Mouse (Mus musculus): ENCODE data around the gene Nkx2-1. TPM values are rescaled to one million over a fixed set of nuclear protein-coding genes. Genes with fewer than 3 reads are reported as not detected.

Gene Nkx2-1
- polyA plus RNA-seq, 2 experiments = not detected

DNA sequence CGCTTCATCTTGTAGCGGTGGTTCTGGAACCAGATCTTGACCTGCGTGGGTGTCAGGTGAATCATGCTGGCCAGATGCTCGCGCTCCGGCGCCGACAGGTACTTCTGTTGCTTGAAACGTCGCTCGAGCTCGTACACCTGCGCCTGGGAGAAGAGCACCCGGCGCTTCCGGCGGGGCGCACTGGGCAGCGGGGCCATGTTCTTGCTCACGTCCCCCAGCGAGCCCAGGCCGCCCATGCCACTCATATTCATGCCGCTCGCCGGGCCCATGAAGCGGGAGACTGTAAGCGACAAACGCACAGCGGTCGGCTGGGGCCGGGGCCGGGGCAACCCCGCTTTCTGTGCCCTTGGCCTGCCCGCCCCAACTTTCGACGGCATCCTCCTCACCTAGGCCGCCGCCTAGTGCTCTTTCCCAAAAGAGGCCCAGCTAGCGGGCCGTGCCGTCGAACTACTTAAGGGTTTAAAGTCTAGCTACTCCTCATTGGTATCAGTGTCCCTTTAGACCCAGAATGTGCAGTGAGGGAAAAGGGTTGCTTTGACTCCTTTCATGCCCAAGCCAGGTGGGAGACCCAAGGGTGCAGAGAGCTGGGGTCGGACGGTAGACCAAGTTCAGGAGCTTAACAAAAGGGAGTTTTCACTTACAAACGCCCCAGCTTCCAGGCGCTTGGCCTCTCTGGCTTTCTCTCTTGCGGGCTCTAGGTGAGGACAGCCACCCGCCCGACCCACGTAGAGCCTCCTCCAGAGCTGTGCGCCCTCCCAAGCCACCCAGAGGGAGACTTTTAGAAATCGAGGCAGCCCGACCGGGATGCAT is 3.0 kb downstream of the Nkx2-1 start:
- Histone ChIP-seq H3K27me3 (ENCODE audit: control insufficient read depth, insufficient read depth, low read length) (peaks cover 99% of the 10 kb centered on the region), H3K27ac (no peak overlapping the region), H3K4me1 (replicated peaks; ENCODE audit: control insufficient read depth in 2 of 2, insufficient read depth in 2 of 2, low read length in 1 of 2) (no peaks in the 10 kb centered on the region), H3K36me3 (replicated peaks; ENCODE audit: control insufficient read depth, insufficient read depth, low read depth) (no peaks in the 10 kb centered on the region), H3K9ac (replicated peaks) (no peak overlapping the region), H3K4me3 (ENCODE audit: insufficient read depth in 1 of 2, low read depth in 2 of 2, low read length in 2 of 2) (no peak overlapping the region), H3K9me3 (ENCODE audit: control insufficient read depth, low read length) (no peaks in the 10 kb centered on the region), H3K4me2 (ENCODE audit: low read depth) (no peak overlapping the region)
- DNase-seq (ENCODE audit: low read depth in 3 of 3, low spot score in 3 of 3) (no peak), ATAC-seq (ENCODE audit: insufficient read depth) (no peak)
- TF ChIP-seq CTCF (IDR thresholded peaks at IDR 0.05; ENCODE audit: low read depth) (no peak), EP300 (IDR thresholded peaks at IDR 0.05; ENCODE audit: low read depth) (no peak)
- WGBS (ENCODE audit: insufficient replicate concordance) = 1% methylated on average over 54 of the region's 54 CpGs

DNA sequence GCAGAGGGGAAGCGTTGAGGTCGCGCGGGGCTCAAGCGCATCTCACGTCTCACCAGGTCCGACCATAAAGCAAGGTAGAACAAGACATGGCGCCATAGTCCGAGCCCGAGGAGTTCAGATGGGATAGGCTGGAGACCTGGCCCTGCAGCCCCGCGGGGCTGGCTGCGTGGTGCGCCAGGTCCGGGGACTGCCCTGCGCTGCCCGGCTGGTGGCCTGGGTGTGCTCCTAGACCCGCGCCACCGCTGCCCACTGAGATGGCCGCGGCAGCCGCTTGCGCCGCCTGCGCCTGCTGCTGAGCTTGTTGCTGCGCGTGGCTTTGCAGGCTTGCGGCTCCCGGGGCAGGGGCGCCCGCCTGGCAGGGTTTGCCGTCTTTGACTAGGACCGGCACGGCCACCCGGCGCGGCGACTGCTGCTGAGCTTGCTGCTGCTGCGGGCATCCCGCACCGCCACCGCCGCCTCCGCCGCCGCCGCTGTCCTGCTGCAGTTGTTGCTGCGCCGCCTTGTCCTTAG is 3.7 kb downstream of the Nkx2-1 start:
- TF ChIP-seq CTCF (IDR thresholded peaks at IDR 0.05; ENCODE audit: low read depth) (no peak), EP300 (IDR thresholded peaks at IDR 0.05; ENCODE audit: low read depth) (no peak)
- H3K4me1 ChIP-seq (replicated peaks; ENCODE audit: control insufficient read depth in 2 of 2, insufficient read depth in 2 of 2, low read length in 1 of 2) = no peaks in the 10 kb centered on the region
- no peak overlapping the region for H3K27ac ChIP-seq
- DNase-seq (ENCODE audit: low read depth in 3 of 3, low spot score in 3 of 3) (no peak), ATAC-seq (ENCODE audit: insufficient read depth) (no peak)
- H3K9me3 ChIP-seq (ENCODE audit: control insufficient read depth, low read length) = no peaks in the 10 kb centered on the region
- no peak overlapping the region for H3K4me2 ChIP-seq (ENCODE audit: low read depth)
- WGBS (ENCODE audit: insufficient replicate concordance) = under 1% methylated on average over 50 of the region's 50 CpGs
- peaks cover 99% of the 10 kb centered on the region for H3K27me3 ChIP-seq (ENCODE audit: control insufficient read depth, insufficient read depth, low read length)
- no peak overlapping the region for H3K4me3 ChIP-seq (ENCODE audit: insufficient read depth in 1 of 2, low read depth in 2 of 2, low read length in 2 of 2)
- no peak overlapping the region for H3K9ac ChIP-seq (replicated peaks)
- no peaks in the 10 kb centered on the region for H3K36me3 ChIP-seq (replicated peaks; ENCODE audit: control insufficient read depth, insufficient read depth, low read depth)

DNA sequence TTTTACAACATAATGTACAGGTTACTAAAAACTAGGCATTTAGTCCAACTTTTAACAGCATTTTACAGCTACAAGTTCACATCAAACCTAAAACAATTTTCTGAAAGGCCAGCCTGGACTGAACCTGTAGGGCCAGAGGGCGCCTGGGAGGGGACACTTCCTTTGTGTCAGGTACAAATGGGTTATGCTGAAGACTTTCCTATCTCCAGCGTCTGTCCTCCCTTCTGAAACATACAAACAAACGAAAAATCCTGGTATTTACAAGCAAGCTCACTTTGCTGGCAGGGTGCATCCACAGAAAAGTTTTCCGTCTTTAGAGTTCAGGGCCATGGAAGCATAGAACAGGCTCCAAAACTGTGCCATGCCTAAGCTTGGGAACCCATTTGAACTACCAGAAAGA is 4.6 kb downstream of the Nkx2-1 start:
- H3K4me2 ChIP-seq (ENCODE audit: low read depth) = no peak overlapping the region
- 2% methylated on average over 4 of the region's 4 CpGs for WGBS (ENCODE audit: insufficient replicate concordance)
- DNase-seq (ENCODE audit: low read depth in 3 of 3, low spot score in 3 of 3) (no peak), ATAC-seq (ENCODE audit: insufficient read depth) (no peak)
- H3K4me3 ChIP-seq (ENCODE audit: insufficient read depth in 1 of 2, low read depth in 2 of 2, low read length in 2 of 2) = no peak overlapping the region
- no peaks in the 10 kb centered on the region for H3K9me3 ChIP-seq (ENCODE audit: control insufficient read depth, low read length)
- no peaks in the 10 kb centered on the region for H3K36me3 ChIP-seq (replicated peaks; ENCODE audit: control insufficient read depth, insufficient read depth, low read depth)
- peaks cover 98% of the 10 kb centered on the region for H3K27me3 ChIP-seq (ENCODE audit: control insufficient read depth, insufficient read depth, low read length)
- no peak overlapping the region for H3K27ac ChIP-seq
- no peak overlapping the region for H3K9ac ChIP-seq (replicated peaks)
- no peaks in the 10 kb centered on the region for H3K4me1 ChIP-seq (replicated peaks; ENCODE audit: control insufficient read depth in 2 of 2, insufficient read depth in 2 of 2, low read length in 1 of 2)
- TF ChIP-seq EP300 (IDR thresholded peaks at IDR 0.05; ENCODE audit: low read depth) = no peak
- TF ChIP-seq CTCF (IDR thresholded peaks at IDR 0.05; ENCODE audit: low read depth) = no peak

DNA sequence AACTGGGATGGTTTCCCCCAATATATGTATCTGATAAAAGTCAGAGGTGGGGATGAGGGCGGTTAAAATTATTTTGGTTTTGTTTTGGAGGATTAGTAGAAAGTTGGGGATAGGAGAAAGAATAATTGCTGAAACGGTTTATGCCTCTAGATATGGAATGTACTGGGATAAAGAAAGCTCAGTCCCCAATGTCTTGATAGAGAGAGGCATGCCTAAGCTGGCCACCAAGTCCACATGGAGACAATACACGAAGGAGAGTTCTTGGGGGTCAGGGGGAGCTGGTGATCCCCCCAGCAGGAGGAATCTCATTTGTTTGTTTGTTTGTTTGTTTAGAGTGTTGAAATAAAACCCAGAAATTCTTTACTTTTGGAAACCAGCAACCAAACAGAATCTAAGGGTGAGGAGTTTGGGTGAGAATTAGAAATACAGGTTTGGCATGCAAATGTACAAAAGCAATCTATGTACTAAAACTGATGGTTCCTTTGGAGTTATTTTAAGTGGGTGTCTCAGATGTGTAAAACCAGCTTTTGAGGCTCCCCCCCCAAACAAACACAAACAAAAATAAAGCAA is 5.6 kb downstream of the Nkx2-1 start:
- ATAC-seq (ENCODE audit: insufficient read depth) (no peak), DNase-seq (ENCODE audit: low read depth in 3 of 3, low spot score in 3 of 3) (no peak)
- 2% methylated on average over 3 of the region's 3 CpGs for WGBS (ENCODE audit: insufficient replicate concordance)
- no peak overlapping the region for H3K4me2 ChIP-seq (ENCODE audit: low read depth)
- peaks cover 98% of the 10 kb centered on the region for H3K27me3 ChIP-seq (ENCODE audit: control insufficient read depth, insufficient read depth, low read length)
- no peaks in the 10 kb centered on the region for H3K9me3 ChIP-seq (ENCODE audit: control insufficient read depth, low read length)
- TF ChIP-seq CTCF (IDR thresholded peaks at IDR 0.05; ENCODE audit: low read depth) = no peak
- TF ChIP-seq EP300 (IDR thresholded peaks at IDR 0.05; ENCODE audit: low read depth) = no peak
- no peak overlapping the region for H3K4me3 ChIP-seq (ENCODE audit: insufficient read depth in 1 of 2, low read depth in 2 of 2, low read length in 2 of 2)
- H3K4me1 ChIP-seq (replicated peaks; ENCODE audit: control insufficient read depth in 2 of 2, insufficient read depth in 2 of 2, low read length in 1 of 2) = no peaks in the 10 kb centered on the region
- no peaks in the 10 kb centered on the region for H3K36me3 ChIP-seq (replicated peaks; ENCODE audit: control insufficient read depth, insufficient read depth, low read depth)
- no peak overlapping the region for H3K27ac ChIP-seq
- H3K9ac ChIP-seq (replicated peaks) = no peak overlapping the region

DNA sequence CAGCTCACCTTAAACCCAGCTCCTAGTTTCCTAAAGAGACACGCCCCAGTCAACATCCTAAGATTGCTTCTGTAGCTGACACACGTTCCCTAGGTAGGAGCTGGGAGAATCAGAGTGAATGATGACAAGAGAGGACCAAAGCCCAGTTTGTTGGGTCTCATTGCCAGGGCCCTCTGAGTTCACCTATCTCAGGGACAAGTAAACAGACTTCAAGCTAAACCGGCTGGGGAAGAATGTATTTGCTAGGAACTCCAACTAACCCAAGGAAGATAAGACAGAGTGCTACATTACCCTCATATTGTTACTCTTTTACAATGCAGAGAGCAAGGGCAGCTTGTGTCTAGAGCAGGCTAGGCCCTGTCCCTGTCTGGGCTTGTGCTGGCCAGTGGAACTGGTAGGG is 6.8 kb downstream of the Nkx2-1 start:
- WGBS (ENCODE audit: insufficient replicate concordance) = 1% methylated on average over 3 of the region's 3 CpGs
- H3K9me3 ChIP-seq (ENCODE audit: control insufficient read depth, low read length) = no peaks in the 10 kb centered on the region
- no peak for TF ChIP-seq EP300 (IDR thresholded peaks at IDR 0.05; ENCODE audit: low read depth)
- no peak for TF ChIP-seq CTCF (IDR thresholded peaks at IDR 0.05; ENCODE audit: low read depth)

More for the DNA sequence above, 6.8 kb downstream of the Nkx2-1 start:
- Histone ChIP-seq H3K4me2 (ENCODE audit: low read depth) (no peak overlapping the region), H3K27me3 (ENCODE audit: control insufficient read depth, insufficient read depth, low read length) (peaks cover 94% of the 10 kb centered on the region), H3K36me3 (replicated peaks; ENCODE audit: control insufficient read depth, insufficient read depth, low read depth) (no peaks in the 10 kb centered on the region), H3K9ac (replicated peaks) (no peak overlapping the region), H3K4me1 (replicated peaks; ENCODE audit: control insufficient read depth in 2 of 2, insufficient read depth in 2 of 2, low read length in 1 of 2) (no peaks in the 10 kb centered on the region), H3K27ac (no peak overlapping the region), H3K4me3 (ENCODE audit: insufficient read depth in 1 of 2, low read depth in 2 of 2, low read length in 2 of 2) (no peak overlapping the region)
- ATAC-seq (ENCODE audit: insufficient read depth) = no peak
- DNase-seq (ENCODE audit: low read depth in 3 of 3, low spot score in 3 of 3) = no peak

Data from liver, embryonic 14.5 days (tissue).